Mouse (Mus musculus) CH12.LX (cell line): Measurements from ENCODE around the gene Gm29735. TPM values are rescaled to one million over a fixed set of nuclear protein-coding genes. Genes with fewer than 3 reads are reported as not detected.
"Not testable (repeated sequence)": the region's sequence is repeated elsewhere in the genome, so short reads cannot be mapped to it uniquely, and the experiment has no call there.

Experiments
- DNase-seq: peaks from one replicate; pipeline ENCODE4 v3.0.0-alpha.2; 2013; ENCODE audit errors: extremely low read depth
- H3K27ac ChIP-seq: 2 replicates; pipeline ENCODE4 v1.5.1; 2012; ENCODE audit warnings: low read depth, mild to moderate bottlenecking, control low read depth, moderate library complexity; ENCODE audit not compliant: insufficient read depth
- H3K27me3 ChIP-seq: replicated peaks from 2 replicates; pipeline ENCODE3; 2012; ENCODE audit warnings: inconsistent platforms
- H3K36me3 ChIP-seq, 2 experiments: replicated peaks in 1 of 2; 2 replicates each; pipeline versions ENCODE3 to v1.6.1; 2012; ENCODE audit warnings: inconsistent platforms in 1 of 2, low read length in 1 of 2, mild to moderate bottlenecking in 1 of 2, mixed read lengths in 1 of 2, moderate library complexity in 1 of 2; ENCODE audit not compliant: control insufficient read depth in 1 of 2, insufficient read depth in 1 of 2
- H3K4me1 ChIP-seq, 2 experiments: 2 replicates each; pipeline ENCODE4 v1.6.1; 2012; ENCODE audit warnings: inconsistent platforms in 1 of 2, moderate library complexity in 1 of 2; ENCODE audit not compliant: insufficient read depth in 2 of 2, control insufficient read depth in 1 of 2
- H3K4me2 ChIP-seq: 2 replicates; pipeline ENCODE4 v1.6.1; 2012; ENCODE audit warnings: low read depth, mild to moderate bottlenecking, control low read depth; ENCODE audit not compliant: poor library complexity, insufficient read depth, severe bottlenecking
- H3K4me3 ChIP-seq, 3 experiments: fragments of 150-350 bp in 1 of 3; sonication (generic) in 1 of 3; replicated peaks in 1 of 3; 2 replicates each; pipeline versions ENCODE3 to v1.5.1; 2011 to 2012; ENCODE audit warnings: low read depth in 2 of 3, low read length in 2 of 3, mild to moderate bottlenecking in 2 of 3, moderate library complexity in 2 of 3, control low read depth in 1 of 3, improper control_type of control experiment in 1 of 3, inconsistent platforms in 1 of 3, mixed read lengths in 1 of 3; ENCODE audit not compliant: poor library complexity in 1 of 3
- H3K79me2 ChIP-seq: replicated peaks from 2 replicates; pipeline ENCODE4 v1.6.1; 2012; ENCODE audit warnings: mild to moderate bottlenecking, moderate library complexity; ENCODE audit not compliant: control insufficient read depth, poor library complexity, insufficient read depth, severe bottlenecking; ENCODE audit errors: extremely low read depth
- H3K9ac ChIP-seq: 2 replicates; pipeline ENCODE4 v1.6.1; 2012; ENCODE audit warnings: low read depth, mild to moderate bottlenecking, control low read depth, moderate library complexity; ENCODE audit not compliant: insufficient read depth
- H3K9me3 ChIP-seq: replicated peaks from 2 replicates; pipeline ENCODE3; 2012; ENCODE audit warnings: low read length, inconsistent platforms, mixed read lengths
- CHD2 ChIP-seq: IDR thresholded peaks from 2 replicates; pipeline ENCODE4 v1.6.1; 2011; ENCODE audit warnings: low read length, improper control_type of control experiment
- CTCF ChIP-seq, 2 experiments: IDR thresholded peaks in 1 of 2; conservative IDR thresholded peaks in 1 of 2; 2 replicates each; pipeline ENCODE4 v1.5.1; 2011 to 2012; ENCODE audit warnings: low read depth in 2 of 2, low read length in 2 of 2, improper control_type of control experiment in 1 of 2, inconsistent platforms in 1 of 2, mild to moderate bottlenecking in 1 of 2, moderate library complexity in 1 of 2
- ELF1 ChIP-seq: IDR thresholded peaks from 2 replicates; pipeline ENCODE4 v1.6.1; 2014; ENCODE audit warnings: low read depth, mild to moderate bottlenecking, inconsistent platforms, low read length, improper control_type of control experiment
- IRF4 ChIP-seq: IDR thresholded peaks from 2 replicates; pipeline ENCODE4 v1.6.1; 2014; ENCODE audit warnings: low read depth, mild to moderate bottlenecking, inconsistent platforms, low read length, improper control_type of control experiment
- JUND ChIP-seq: conservative IDR thresholded peaks from 2 replicates; pipeline ENCODE4 v1.6.1; 2011; ENCODE audit warnings: low read depth, low read length, improper control_type of control experiment
- KAT2A ChIP-seq: IDR thresholded peaks from 2 replicates; pipeline ENCODE4 v1.6.1; 2012; ENCODE audit warnings: low read length, improper control_type of control experiment, inconsistent platforms; ENCODE audit not compliant: insufficient replicate concordance
- MXI1 ChIP-seq: IDR thresholded peaks from 2 replicates; pipeline ENCODE4 v1.6.1; 2011; ENCODE audit warnings: mild to moderate bottlenecking, low read depth, low read length, improper control_type of control experiment
- NELFE ChIP-seq: IDR thresholded peaks from 2 replicates; pipeline ENCODE4 v1.6.1; 2011; ENCODE audit warnings: low read depth, low read length, improper control_type of control experiment
- POLR2AphosphoS2 ChIP-seq: IDR thresholded peaks from 2 replicates; pipeline ENCODE4 v1.6.1; 2011; ENCODE audit warnings: low read depth, low read length, improper control_type of control experiment
- RAD21 ChIP-seq: IDR thresholded peaks from 2 replicates; pipeline ENCODE4 v1.6.1; 2011; ENCODE audit warnings: low read depth, mild to moderate bottlenecking, low read length, improper control_type of control experiment, moderate library complexity
- SIN3A ChIP-seq: IDR thresholded peaks from 2 replicates; pipeline ENCODE4 v1.6.1; 2012; ENCODE audit warnings: low read length, improper control_type of control experiment, inconsistent platforms
- SMC3 ChIP-seq: IDR thresholded peaks from 2 replicates; pipeline ENCODE4 v1.6.1; 2011; ENCODE audit warnings: low read depth, low read length, improper control_type of control experiment
- TBP ChIP-seq: conservative IDR thresholded peaks from 2 replicates; pipeline ENCODE4 v1.6.1; 2011; ENCODE audit warnings: low read depth, low read length, improper control_type of control experiment
- UBTF ChIP-seq: IDR thresholded peaks from 2 replicates; pipeline ENCODE4 v1.6.1; 2012; ENCODE audit warnings: low read depth, mild to moderate bottlenecking, inconsistent platforms, low read length, improper control_type of control experiment, moderate library complexity
- ZKSCAN1 ChIP-seq: IDR thresholded peaks from 2 replicates; pipeline ENCODE4 v1.6.1; 2012; ENCODE audit warnings: low read depth, inconsistent platforms, low read length, improper control_type of control experiment, borderline replicate concordance
- ZNF384 ChIP-seq: IDR thresholded peaks from 2 replicates; pipeline ENCODE4 v1.6.1; 2012; ENCODE audit warnings: low read depth, low read length, improper control_type of control experiment, inconsistent platforms
- dilution Hi-C: fragments of 300-500 bp; cut with MboI; formaldehyde crosslinking; loops from 2 replicates; pipeline ENCODE4 v1.14.3; 2020; ENCODE audit warnings: low sequenced_read_pairs; ENCODE audit not compliant: extremely low pct_unique_long_range_greater_than_20kb, extremely low pct_ligation_motif_present
- in situ Hi-C: fragments of 300-500 bp; cut with MboI; formaldehyde crosslinking; loops from 3 replicates; pipeline ENCODE4 v1.14.3; 2019; ENCODE audit warnings: low sequenced_read_pairs, low pct_ligation_motif_present, low pct_unique_long_range_greater_than_20kb, mixed read lengths
- polyA plus RNA-seq: library from polyadenylated mRNA; unstranded; fragments of >175 nt; gene quantifications from 2 replicates; pipeline ENCODE4 v1.2.1, GENCODE M21; 2012; ENCODE audit warnings: low read depth; ENCODE audit not compliant: insufficient read length
- total RNA-seq, 2 experiments: library from RNA; depleted of rRNA; stranded (reverse); fragments of 300-350 nt in 1 of 2; fragments of >200 nt in 1 of 2; gene quantifications; 2 replicates each; pipeline ENCODE4 v1.2.3; 2012 to 2014

The Gm29735 gene
- total and polyA plus RNA-seq, 3 experiments = not detected

GRCm38 (mm10) chr7:142169836-142170235 is 12.9 kb upstream of the Gm29735 start:
- H3K4me1 ChIP-seq = no peaks in the 10 kb centered on the region
- TF ChIP-seq ELF1 (no peak), CTCF (conservative IDR thresholded peaks at IDR 0.05 in 1 of 2, IDR thresholded peaks at IDR 0.05 in 1 of 2; ENCODE audit: low read depth in 2 of 2, low read length in 2 of 2) (peak; percentile 62 to 88), RAD21 (peak; percentile 86), NELFE (peak; percentile 36; the same call in 1 of the 2 replicates), SMC3 (peak; percentile 57), TBP (no peak), UBTF (no peak)
- TF ChIP-seq, all 38 proteins: peak for 4
- Histone ChIP-seq H3K79me2 (no peaks in the 10 kb centered on the region), H3K36me3 (no peaks in the 10 kb centered on the region), H3K4me2 (no peak overlapping the region), H3K27me3 (peaks cover 49% of the 10 kb centered on the region), H3K27ac (no peak overlapping the region), H3K4me3 (no peak overlapping the region), H3K9me3 (no peaks in the 10 kb centered on the region), H3K9ac (no peak overlapping the region)
- in situ Hi-C loops = no loop called here
- dilution Hi-C loops = no loop called here
- peak; percentile 29 for DNase-seq

- H3K4me1 ChIP-seq, in situ Hi-C loops, dilution Hi-C loops, H3K9me3 ChIP-seq, DNase-seq, H3K79me2 ChIP-seq, H3K4me2 ChIP-seq, H3K4me3 ChIP-seq, H3K27ac ChIP-seq, H3K9ac ChIP-seq, H3K36me3 ChIP-seq: not testable (repeated sequence)
- peaks cover 55% of the 10 kb centered on the region for H3K27me3 ChIP-seq
These were observed 8.7 kb upstream of the Gm29735 start, which contains the start of gene Gm4553 for GRCm38 (mm10) chr7:142165639-142166038. Gm4553 (minus strand) TSS chr7:142165739.

DNA sequence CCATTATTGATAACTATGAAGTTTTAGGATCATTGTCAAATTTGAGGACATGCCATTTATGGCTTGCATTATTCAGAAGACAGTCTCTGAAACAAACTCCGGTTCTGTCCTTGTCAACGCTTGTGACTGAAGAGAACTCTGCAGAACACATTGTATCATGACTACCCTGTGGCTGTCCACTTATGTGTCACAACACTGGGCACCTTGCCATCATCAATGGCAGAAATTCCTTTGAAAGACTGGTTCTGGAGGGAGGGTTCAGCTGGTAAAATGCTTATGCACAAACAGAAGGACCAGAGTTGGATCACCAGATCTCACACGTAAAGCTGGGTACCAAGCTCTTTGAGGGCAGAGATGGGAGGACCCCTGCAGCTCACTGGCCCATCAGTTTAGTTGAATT is 2.5 kb upstream of the Gm29735 start:
- Histone ChIP-seq H3K4me2 (no peak overlapping the region), H3K79me2 (no peaks in the 10 kb centered on the region), H3K27ac (no peak overlapping the region), H3K27me3 (peaks cover 79% of the 10 kb centered on the region), H3K36me3 (no peaks in the 10 kb centered on the region), H3K4me1 (no peaks in the 10 kb centered on the region), H3K4me3 (no peak overlapping the region), H3K9me3 (no peaks in the 10 kb centered on the region), H3K9ac (no peak overlapping the region)
- dilution Hi-C loops (no loop called here), in situ Hi-C loops (no loop called here)
- TF ChIP-seq IRF4 = no peak
- TF ChIP-seq MXI1 = no peak
- no peak for TF ChIP-seq POLR2AphosphoS2
- no peak for TF ChIP-seq JUND
- no peak for TF ChIP-seq SIN3A
- TF ChIP-seq TBP = no peak
- no peak for TF ChIP-seq CHD2
- TF ChIP-seq KAT2A = no peak
- no peak for TF ChIP-seq ZKSCAN1
- TF ChIP-seq ZNF384 = no peak
- DNase-seq = no peak
